Mouse (Mus musculus): Measurements from ENCODE around the gene Zfp599. TPM values are rescaled to one million over a fixed set of nuclear protein-coding genes. Genes with fewer than 3 reads are reported as not detected.
A peak's percentile ranks its signal among the peaks of the same experiment; 100 is the strongest.

Gene Zfp599
- total and polyA plus RNA-seq, 3 experiments = 7.6 to 12.1 TPM; not detected in 1

GRCm38 (mm10) chr9:22268886-22269285, 9.2 kb upstream of the Zfp599 start (continued):
- no peak for TF ChIP-seq ZC3H11A (IDR thresholded peaks at IDR 0.05; ENCODE audit: low read depth, low read length)
- no peak for TF ChIP-seq MYC (IDR thresholded peaks at IDR 0.05; ENCODE audit: low read depth, low read length)
- TF ChIP-seq CTCF (IDR thresholded peaks at IDR 0.05 in 2 of 3, conservative IDR thresholded peaks at IDR 0.05 in 1 of 3; ENCODE audit: control insufficient read depth in 1 of 3, insufficient read depth in 1 of 3, low read depth in 2 of 3, low read length in 3 of 3, poor library complexity in 1 of 3, severe bottlenecking in 1 of 3) = no peak
- no peak for TF ChIP-seq TBP (IDR thresholded peaks at IDR 0.05; ENCODE audit: low read depth, low read length)
- no peak for TF ChIP-seq E2F4 (IDR thresholded peaks at IDR 0.05; ENCODE audit: borderline replicate concordance, low read depth, low read length)
- no peak for TF ChIP-seq SMC3 (IDR thresholded peaks at IDR 0.05; ENCODE audit: low read depth, low read length)
- TF ChIP-seq POLR2AphosphoS2 (IDR thresholded peaks at IDR 0.05; ENCODE audit: low read length) = no peak
- no peak for TF ChIP-seq POLR2AphosphoS5 (IDR thresholded peaks at IDR 0.05; ENCODE audit: borderline replicate concordance, low read depth, low read length)
- TF ChIP-seq ETS1 (IDR thresholded peaks at IDR 0.05; ENCODE audit: low read depth, low read length) = 0 out of 2 replicates have a peak, but pooled peaks have one; percentile 16
- no peak for TF ChIP-seq MAFK (IDR thresholded peaks at IDR 0.05; ENCODE audit: borderline replicate concordance, low read depth, low read length)
- no peak for TF ChIP-seq SIN3A (IDR thresholded peaks at IDR 0.05; ENCODE audit: low read length)
- TF ChIP-seq USF1 (IDR thresholded peaks at IDR 0.05; ENCODE audit: low read depth, low read length) = no peak
- TF ChIP-seq POLR2A (IDR thresholded peaks at IDR 0.05; ENCODE audit: control insufficient read depth in 1 of 2, insufficient read depth in 1 of 2, low read depth in 1 of 2, low read length in 2 of 2, poor library complexity in 1 of 2) = no peak
- TF ChIP-seq MYB (IDR thresholded peaks at IDR 0.05; ENCODE audit: low read depth, low read length) = no peak
- TF ChIP-seq GABPA (IDR thresholded peaks at IDR 0.05; ENCODE audit: low read depth, low read length) = no peak
- no peak for TF ChIP-seq ZNF384 (IDR thresholded peaks at IDR 0.05; ENCODE audit: low read depth, low read length)
- TF ChIP-seq GATA1 (IDR thresholded peaks at IDR 0.05; ENCODE audit: low read depth, low read length) = 0 out of 2 replicates have a peak, but pooled peaks have one; percentile 31
- TF ChIP-seq HCFC1 (IDR thresholded peaks at IDR 0.05; ENCODE audit: low read depth, low read length) = no peak
- peak; percentile 43; the same call in 1 of the 2 replicates for TF ChIP-seq TCF12 (IDR thresholded peaks at IDR 0.05; ENCODE audit: low read depth, low read length)
- TF ChIP-seq EP300 (IDR thresholded peaks at IDR 0.05; ENCODE audit: low read depth in 1 of 2, low read length in 2 of 2) = peak in 1 of 2 experiments; percentile 37; a peak in 1 of 4 replicates

GRCm38 (mm10) chr9:22262611-22263010, 2.9 kb upstream of the Zfp599 start:
- Histone ChIP-seq H3K4me1 (ENCODE audit: control insufficient read depth in 1 of 2, insufficient read depth in 2 of 2, low read length in 2 of 2) (peaks cover 21 to 26% of the 10 kb centered on the region in 2 experiments), H3K9ac (ENCODE audit: control insufficient read depth, low read depth, low read length, poor library complexity, severe bottlenecking) (no peak overlapping the region), H3K4me3 (ENCODE audit: control insufficient read depth in 1 of 2, insufficient read depth in 1 of 2, low read depth in 2 of 2, low read length in 2 of 2) (no peak overlapping the region), H3K9me3 (replicated peaks; ENCODE audit: insufficient read depth, low read length) (no peaks in the 10 kb centered on the region), H3K27ac (ENCODE audit: control insufficient read depth, low read depth, low read length) (no peak overlapping the region), H3K27me3 (ENCODE audit: control insufficient read depth in 1 of 2, insufficient read depth in 2 of 2, low read length in 2 of 2) (no peaks in the 10 kb centered on the region), H3K79me2 (ENCODE audit: control insufficient read depth, insufficient read depth, low read length, poor library complexity) (peaks cover 17% of the 10 kb centered on the region), H3K36me3 (ENCODE audit: control insufficient read depth in 1 of 2, insufficient read depth in 2 of 2, low read length in 2 of 2) (peaks cover 3 to 31% of the 10 kb centered on the region in 2 experiments; a peak in 2 of 4 replicates)
- no peak for DNase-seq (ENCODE audit: low read depth, low spot score)
- no peak for TF ChIP-seq SMC3 (IDR thresholded peaks at IDR 0.05; ENCODE audit: low read depth, low read length)
- no peak for TF ChIP-seq CHD1 (IDR thresholded peaks at IDR 0.05; ENCODE audit: low read depth, low read length)
- TF ChIP-seq RAD21 (IDR thresholded peaks at IDR 0.05; ENCODE audit: low read depth, low read length) = no peak
- no peak for TF ChIP-seq KAT2A (conservative IDR thresholded peaks at IDR 0.05; ENCODE audit: low read depth, low read length)
- TF ChIP-seq RCOR1 (IDR thresholded peaks at IDR 0.05; ENCODE audit: low read depth, low read length) = no peak
- TF ChIP-seq GABPA (IDR thresholded peaks at IDR 0.05; ENCODE audit: low read depth, low read length) = no peak
- TF ChIP-seq ZNF384 (IDR thresholded peaks at IDR 0.05; ENCODE audit: low read depth, low read length) = no peak
- no peak for TF ChIP-seq MEF2A (IDR thresholded peaks at IDR 0.05; ENCODE audit: extremely low read depth, insufficient replicate concordance, low read depth, low read length, poor library complexity, severe bottlenecking)
- no peak for TF ChIP-seq ZKSCAN1 (IDR thresholded peaks at IDR 0.05; ENCODE audit: low read depth, low read length)
- TF ChIP-seq TAL1 (IDR thresholded peaks at IDR 0.05; ENCODE audit: low read length) = no peak
- TF ChIP-seq MAFK (IDR thresholded peaks at IDR 0.05; ENCODE audit: borderline replicate concordance, low read depth, low read length) = no peak
- no peak for TF ChIP-seq UBTF (IDR thresholded peaks at IDR 0.05; ENCODE audit: borderline replicate concordance, insufficient read depth, low read depth, low read length)

Data from MEL (cell line).